Mouse (Mus musculus): ENCODE measurements around the gene Hoxa6. TPM values are rescaled to one million over a fixed set of nuclear protein-coding genes. Genes with fewer than 3 reads are reported as not detected.

Hoxa6 gene
- total RNA-seq, 1 experiment from 2014 or later = 3.8 TPM

GRCm38 (mm10) chr6:52178918-52179665 lies 29.4 kb downstream of the Hoxa6 start:
- ATAC-seq (replicated peaks in 1 of 2; ENCODE audit: insufficient read depth in 1 of 2, low FRiP score in 2 of 2, low TSS enrichment in 1 of 2, low read depth in 1 of 2, poor library complexity in 2 of 2, severe bottlenecking in 2 of 2) = no peak

GRCm38 (mm10) chr6:52177806-52178205 lies 30.7 kb downstream of the Hoxa6 start:
- no peak for ATAC-seq (replicated peaks in 1 of 2; ENCODE audit: insufficient read depth in 1 of 2, low FRiP score in 2 of 2, low TSS enrichment in 1 of 2, low read depth in 1 of 2, poor library complexity in 2 of 2, severe bottlenecking in 2 of 2)

- peak in 1 of 2 experiments; percentile 21; a peak in 1 of 4 replicates for ATAC-seq (replicated peaks in 1 of 2; ENCODE audit: insufficient read depth in 1 of 2, low FRiP score in 2 of 2, low TSS enrichment in 1 of 2, low read depth in 1 of 2, poor library complexity in 2 of 2, severe bottlenecking in 2 of 2)
These were observed 31.3 kb downstream of the Hoxa6 start, which contains the start of gene 5730596B20Rik for GRCm38 (mm10) chr6:52177061-52177735. Gene 5730596B20Rik, plus strand, starts transcription at chr6:52177498.

- ATAC-seq (replicated peaks in 1 of 2; ENCODE audit: insufficient read depth in 1 of 2, low FRiP score in 2 of 2, low TSS enrichment in 1 of 2, low read depth in 1 of 2, poor library complexity in 2 of 2, severe bottlenecking in 2 of 2) = no peak
These were observed 32.1 kb downstream of the Hoxa6 start for GRCm38 (mm10) chr6:52176391-52176790.

GRCm38 (mm10) chr6:52175864-52176263 lies 32.7 kb downstream of the Hoxa6 start:
- no peak for ATAC-seq (replicated peaks in 1 of 2; ENCODE audit: insufficient read depth in 1 of 2, low FRiP score in 2 of 2, low TSS enrichment in 1 of 2, low read depth in 1 of 2, poor library complexity in 2 of 2, severe bottlenecking in 2 of 2)

GRCm38 (mm10) chr6:52174968-52175751 lies 33.4 kb downstream of the Hoxa6 start:
- ATAC-seq (replicated peaks in 1 of 2; ENCODE audit: insufficient read depth in 1 of 2, low FRiP score in 2 of 2, low TSS enrichment in 1 of 2, low read depth in 1 of 2, poor library complexity in 2 of 2, severe bottlenecking in 2 of 2) = no peak

GRCm38 (mm10) chr6:52173648-52174047 lies 34.9 kb downstream of the Hoxa6 start:
- no peak for ATAC-seq (replicated peaks in 1 of 2; ENCODE audit: insufficient read depth in 1 of 2, low FRiP score in 2 of 2, low TSS enrichment in 1 of 2, low read depth in 1 of 2, poor library complexity in 2 of 2, severe bottlenecking in 2 of 2)

- no peak for ATAC-seq (replicated peaks in 1 of 2; ENCODE audit: insufficient read depth in 1 of 2, low FRiP score in 2 of 2, low TSS enrichment in 1 of 2, low read depth in 1 of 2, poor library complexity in 2 of 2, severe bottlenecking in 2 of 2)
These were observed 36.0 kb downstream of the Hoxa6 start for GRCm38 (mm10) chr6:52172501-52172900.

- ATAC-seq (replicated peaks in 1 of 2; ENCODE audit: insufficient read depth in 1 of 2, low FRiP score in 2 of 2, low TSS enrichment in 1 of 2, low read depth in 1 of 2, poor library complexity in 2 of 2, severe bottlenecking in 2 of 2) = no peak
These were observed 36.6 kb downstream of the Hoxa6 start for GRCm38 (mm10) chr6:52171938-52172337.

- ATAC-seq (replicated peaks in 1 of 2; ENCODE audit: insufficient read depth in 1 of 2, low FRiP score in 2 of 2, low TSS enrichment in 1 of 2, low read depth in 1 of 2, poor library complexity in 2 of 2, severe bottlenecking in 2 of 2) = no peak
These were observed 37.2 kb downstream of the Hoxa6 start for GRCm38 (mm10) chr6:52171331-52171730.

- no peak for ATAC-seq (replicated peaks in 1 of 2; ENCODE audit: insufficient read depth in 1 of 2, low FRiP score in 2 of 2, low TSS enrichment in 1 of 2, low read depth in 1 of 2, poor library complexity in 2 of 2, severe bottlenecking in 2 of 2)
These were observed 37.7 kb downstream of the Hoxa6 start for GRCm38 (mm10) chr6:52170898-52171223.

GRCm38 (mm10) chr6:52170166-52170897 lies 38.2 kb downstream of the Hoxa6 start:
- ATAC-seq (replicated peaks in 1 of 2; ENCODE audit: insufficient read depth in 1 of 2, low FRiP score in 2 of 2, low TSS enrichment in 1 of 2, low read depth in 1 of 2, poor library complexity in 2 of 2, severe bottlenecking in 2 of 2) = no peak

- ATAC-seq (replicated peaks in 1 of 2; ENCODE audit: insufficient read depth in 1 of 2, low FRiP score in 2 of 2, low TSS enrichment in 1 of 2, low read depth in 1 of 2, poor library complexity in 2 of 2, severe bottlenecking in 2 of 2) = no peak
These were observed 38.9 kb downstream of the Hoxa6 start for GRCm38 (mm10) chr6:52169499-52170165.

- no peak for ATAC-seq (replicated peaks in 1 of 2; ENCODE audit: insufficient read depth in 1 of 2, low FRiP score in 2 of 2, low TSS enrichment in 1 of 2, low read depth in 1 of 2, poor library complexity in 2 of 2, severe bottlenecking in 2 of 2)
These were observed 40.1 kb downstream of the Hoxa6 start for GRCm38 (mm10) chr6:52168191-52169055.

- ATAC-seq (replicated peaks in 1 of 2; ENCODE audit: insufficient read depth in 1 of 2, low FRiP score in 2 of 2, low TSS enrichment in 1 of 2, low read depth in 1 of 2, poor library complexity in 2 of 2, severe bottlenecking in 2 of 2) = no peak
These were observed 40.8 kb downstream of the Hoxa6 start for GRCm38 (mm10) chr6:52167736-52168161.

- ATAC-seq (replicated peaks in 1 of 2; ENCODE audit: insufficient read depth in 1 of 2, low FRiP score in 2 of 2, low TSS enrichment in 1 of 2, low read depth in 1 of 2, poor library complexity in 2 of 2, severe bottlenecking in 2 of 2) = no peak
These were observed 41.3 kb downstream of the Hoxa6 start for GRCm38 (mm10) chr6:52167176-52167575.
